Mouse (Mus musculus) frontal cortex, postnatal 36 days (tissue): ENCODE data around the gene Nat8.
"Not testable (repeated sequence)": the region's sequence is repeated elsewhere in the genome, so short reads cannot be mapped to it uniquely, and the experiment has no call there.

Experiments used
- DNase-seq, 2 experiments: peaks; one replicate each; pipeline ENCODE4 v3.0.0; 2022; ENCODE audit warnings: low spot score in 2 of 2

Nat8 gene

GRCm38 (mm10) chr6:85831796-85832321, at the start of gene Nat8:
Gene Nat8, minus strand, starts transcription at chr6:85832082.
- DNase-seq = no peak

GRCm38 (mm10) chr6:85869006-85869405, 37.1 kb upstream of the Nat8 start, which contains the start of gene Nat8f2:
Gene Nat8f2, minus strand, starts transcription at chr6:85869158.
- DNase-seq = not testable (repeated sequence)

- no peak for DNase-seq
These were observed 36.1 kb upstream of the Nat8 start for GRCm38 (mm10) chr6:85867726-85868690.

GRCm38 (mm10) chr6:85866995-85867394, 35.1 kb upstream of the Nat8 start:
- not testable (repeated sequence) for DNase-seq

GRCm38 (mm10) chr6:85866166-85866565, 34.3 kb upstream of the Nat8 start:
- DNase-seq = not testable (repeated sequence)

GRCm38 (mm10) chr6:85864900-85865639, 33.2 kb upstream of the Nat8 start:
- DNase-seq = not testable (repeated sequence)

GRCm38 (mm10) chr6:85863840-85864239, 32.0 kb upstream of the Nat8 start:
- DNase-seq = no peak

GRCm38 (mm10) chr6:85863136-85863535, 31.3 kb upstream of the Nat8 start:
- no peak for DNase-seq

- no peak for DNase-seq
These were observed 30.7 kb upstream of the Nat8 start for GRCm38 (mm10) chr6:85862565-85862964.

- DNase-seq = no peak
These were observed 29.4 kb upstream of the Nat8 start for GRCm38 (mm10) chr6:85861247-85861646.

- peak; percentile 57 to 75 for DNase-seq
These were observed 24.4 kb upstream of the Nat8 start for GRCm38 (mm10) chr6:85856194-85856678.

- no peak for DNase-seq
These were observed 21.6 kb upstream of the Nat8 start for GRCm38 (mm10) chr6:85853481-85853880.

- no peak for DNase-seq
These were observed 19.3 kb upstream of the Nat8 start for GRCm38 (mm10) chr6:85851062-85851773.

GRCm38 (mm10) chr6:85849240-85849639, 17.4 kb upstream of the Nat8 start:
- DNase-seq = no peak

- no peak for DNase-seq
These were observed 16.3 kb upstream of the Nat8 start for GRCm38 (mm10) chr6:85848140-85848539.

- DNase-seq = no peak
These were observed 15.0 kb upstream of the Nat8 start for GRCm38 (mm10) chr6:85846921-85847320.

GRCm38 (mm10) chr6:85843677-85844458, 12.0 kb upstream of the Nat8 start:
- not testable (repeated sequence) for DNase-seq

GRCm38 (mm10) chr6:85839982-85840381, 8.1 kb upstream of the Nat8 start:
- DNase-seq = peak in 1 of 2 experiments; percentile 37

GRCm38 (mm10) chr6:85838674-85839073, 6.8 kb upstream of the Nat8 start:
- no peak for DNase-seq

GRCm38 (mm10) chr6:85837307-85837706, 5.4 kb upstream of the Nat8 start:
- peak in 1 of 2 experiments; percentile 35 for DNase-seq

GRCm38 (mm10) chr6:85836827-85837226, 4.9 kb upstream of the Nat8 start:
- DNase-seq = peak; percentile 52 to 57
